8 mouse cellular contexts compared by ENCODE assay signal in genomic region chrX:99574441-99575103, GRCm38 (mm10).
DNase-seq lines count a peak whose midpoint lies in the region; ATAC-seq lines count a peak whose summit lies in the region.

No protein-coding gene starts in this region.

- H3K27ac ChIP-seq in forebrain, embryonic 11.5 days (ENCODE audit: low read depth, low read length), result no peak overlapping the region
- no peak overlapping the region for H3K27ac ChIP-seq in hindbrain, embryonic 12.5 days
- no peak overlapping the region for H3K27ac ChIP-seq in macrophage

- peak; percentile 48 to 76 for DNase-seq in adrenal gland, adult (ENCODE audit: inconsistent age in 2 of 2, low spot score in 1 of 2)
- DNase-seq in adrenal gland, adult 8-10 months, result no peak
- peak; percentile 77 for DNase-seq in adrenal gland, postnatal 14 days
- DNase-seq in forebrain, embryonic 11.5 days (ENCODE audit: low spot score), result peak; percentile 82
- peak; percentile 32 to 40 for DNase-seq in left cerebral cortex, postnatal 25 days (ENCODE audit: low spot score in 2 of 2)
- peak; percentile 45 to 75 for DNase-seq in right cerebral cortex, postnatal 10 days (ENCODE audit: low spot score in 2 of 2)

- H3K9me3 ChIP-seq in forebrain, embryonic 11.5 days (ENCODE audit: control insufficient read depth, low read length), result no peaks in the 10 kb centered on the region
- no peaks in the 10 kb centered on the region for H3K9me3 ChIP-seq in hindbrain, embryonic 12.5 days (replicated peaks)

- intact Hi-C loops in left cerebral cortex, postnatal 25 days (cut with DNase I), result loop anchor here (1.0 to 10.0 kb wide), 5 partner anchors 47 to 439 kb away; partner anchors contain the start of gene Pja1

- peak; percentile 47 for ATAC-seq in forebrain, embryonic 11.5 days (replicated peaks; ENCODE audit: low FRiP score)
- ATAC-seq in hindbrain, embryonic 12.5 days (ENCODE audit: low FRiP score), result peak; percentile 53

- no peak overlapping the region for H3K4me3 ChIP-seq in forebrain, embryonic 11.5 days (ENCODE audit: low read depth, low read length)
- H3K4me3 ChIP-seq in hindbrain, embryonic 12.5 days, result no peak overlapping the region; the same call in 1 of the 2 replicates
- peak overlapping the region; percentile 7; the same call in 1 of the 2 replicates for H3K4me3 ChIP-seq in macrophage (ENCODE audit: inconsistent target)

- H3K36me3 ChIP-seq in forebrain, embryonic 11.5 days (ENCODE audit: control insufficient read depth, insufficient read depth, low read length), result no peaks in the 10 kb centered on the region
- no peaks in the 10 kb centered on the region for H3K36me3 ChIP-seq in hindbrain, embryonic 12.5 days
- H3K36me3 ChIP-seq in macrophage (ENCODE audit: inconsistent target), result no peaks in the 10 kb centered on the region

- H3K4me1 ChIP-seq in forebrain, embryonic 11.5 days (replicated peaks; ENCODE audit: control insufficient read depth, insufficient read depth, low read length), result no peaks in the 10 kb centered on the region; the same call in 1 of the 2 replicates
- no peaks in the 10 kb centered on the region for H3K4me1 ChIP-seq in hindbrain, embryonic 12.5 days

- WGBS in forebrain, embryonic 11.5 days, result 31% methylated on average over 18 of the region's 18 CpGs
- WGBS in hindbrain, embryonic 12.5 days, result 30% methylated on average over 18 of the region's 18 CpGs
- 23% methylated on average over 15 of the region's 18 CpGs for WGBS in macrophage (ENCODE audit: missing documents)

- H3K79me2 ChIP-seq in macrophage (ENCODE audit: inconsistent target), result no peaks in the 10 kb centered on the region

- H3K4me2 ChIP-seq in forebrain, embryonic 11.5 days (ENCODE audit: low read depth, low read length, severe bottlenecking), result peak overlapping the region; percentile 40; the same call in 1 of the 2 replicates
- peak overlapping the region; percentile 46 for H3K4me2 ChIP-seq in hindbrain, embryonic 12.5 days (replicated peaks)

- peaks cover 27% of the 10 kb centered on the region; the same call in 1 of the 2 replicates for H3K27me3 ChIP-seq in forebrain, embryonic 11.5 days (ENCODE audit: control insufficient read depth, insufficient read depth, low read length)
- peaks cover 73% of the 10 kb centered on the region for H3K27me3 ChIP-seq in hindbrain, embryonic 12.5 days

- peak overlapping the region; percentile 39; the same call in 1 of the 2 replicates for H3K9ac ChIP-seq in forebrain, embryonic 11.5 days (ENCODE audit: low read length)
- 0 out of 2 replicates have a peak overlapping the region, but pooled peaks have one; percentile 43 for H3K9ac ChIP-seq in hindbrain, embryonic 12.5 days
